Mouse (Mus musculus): ENCODE data around the gene Gfra1.

Gene Gfra1

GRCm38 (mm10) chr19:58243604-58244003 lies 212.1 kb downstream of the Gfra1 start:
- no peak for DNase-seq

GRCm38 (mm10) chr19:58238325-58238724 lies 217.4 kb downstream of the Gfra1 start:
- no peak for DNase-seq

GRCm38 (mm10) chr19:58227725-58228124 lies 228.0 kb downstream of the Gfra1 start:
- DNase-seq = no peak

DNA sequence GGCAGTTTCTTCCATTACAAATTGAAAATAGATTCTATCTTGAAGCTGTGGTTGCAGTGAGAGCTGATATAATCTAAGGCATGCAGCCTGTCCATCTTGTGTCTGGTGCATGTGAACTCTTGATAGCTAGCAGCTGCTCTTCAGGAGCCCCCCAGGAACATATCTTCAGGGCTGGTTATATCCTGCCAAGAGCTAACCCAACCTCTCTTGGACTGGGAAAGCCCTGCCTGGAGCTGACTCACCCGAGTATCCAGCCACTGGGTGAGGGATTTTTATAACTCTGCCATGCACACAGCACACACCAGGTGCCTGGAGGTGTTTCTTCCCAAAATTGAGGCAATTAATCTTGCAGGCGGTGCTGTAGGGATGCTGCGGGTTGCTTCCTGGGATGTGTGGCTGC lies 228.8 kb downstream of the Gfra1 start:
- no peak for DNase-seq

DNA sequence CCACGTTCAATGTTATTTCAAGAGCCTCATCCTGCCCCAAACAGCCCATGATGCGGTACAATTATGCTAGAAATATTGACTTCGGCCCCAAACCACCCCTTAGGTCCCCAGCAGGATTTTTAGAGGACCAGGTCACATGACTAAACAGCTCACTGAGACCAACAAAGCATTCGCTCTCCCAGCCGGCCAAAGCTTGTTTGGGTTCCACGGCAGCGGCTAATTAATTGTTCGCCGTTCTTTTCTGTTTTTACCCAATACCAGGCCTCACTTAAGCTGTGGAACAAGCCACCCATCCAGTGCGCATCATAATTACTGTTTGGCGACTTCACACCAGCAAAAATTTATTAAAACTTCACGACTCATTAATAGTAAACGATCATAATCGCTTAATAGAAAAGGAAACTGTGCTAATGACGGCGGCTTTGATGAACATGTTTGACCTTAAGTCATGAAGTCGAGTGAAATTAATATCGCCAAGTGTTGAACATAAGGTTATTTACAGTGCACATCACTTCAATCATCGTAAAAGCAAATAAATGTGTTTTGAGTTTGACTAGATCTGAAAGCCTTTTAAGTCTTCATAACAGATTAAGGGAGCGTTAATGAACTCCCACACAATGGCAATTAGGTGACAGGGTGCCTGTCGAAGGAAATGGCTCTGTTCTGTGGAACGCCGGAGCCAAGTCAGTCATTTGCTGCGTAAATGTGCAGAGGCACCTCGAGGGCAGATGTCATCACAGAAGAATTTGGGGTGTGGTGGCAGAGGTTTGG lies 235.5 kb downstream of the Gfra1 start:
- DNase-seq = no peak

GRCm38 (mm10) chr19:58217591-58217990 lies 238.1 kb downstream of the Gfra1 start:
- DNase-seq = no peak

DNA sequence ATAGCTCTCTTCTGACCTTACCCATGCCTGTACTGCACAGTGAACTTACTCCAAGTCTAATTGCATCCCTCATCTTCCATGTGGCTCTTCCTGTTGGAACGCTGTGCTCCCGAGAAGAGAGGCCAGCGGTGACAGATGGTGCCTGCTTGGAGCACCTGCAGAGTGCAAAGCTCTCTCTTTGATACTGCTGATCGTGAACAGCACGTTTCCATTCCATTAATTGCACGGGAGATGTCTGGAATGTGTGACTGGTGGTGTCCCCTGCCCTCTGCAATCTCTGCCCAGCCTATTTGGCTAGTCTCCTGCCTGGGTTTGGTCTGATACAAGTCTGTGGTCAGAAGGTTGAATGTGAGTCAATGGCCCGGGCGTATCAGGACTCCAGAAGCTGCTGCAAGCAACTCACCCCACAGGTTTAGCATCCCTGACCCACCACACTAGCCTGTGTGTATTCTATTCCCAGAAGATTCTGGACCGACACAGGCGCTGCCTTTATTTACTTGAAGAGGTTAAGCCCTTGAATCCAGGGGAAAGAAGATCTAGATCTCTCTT lies 249.1 kb downstream of the Gfra1 start:
- no peak for DNase-seq

DNA sequence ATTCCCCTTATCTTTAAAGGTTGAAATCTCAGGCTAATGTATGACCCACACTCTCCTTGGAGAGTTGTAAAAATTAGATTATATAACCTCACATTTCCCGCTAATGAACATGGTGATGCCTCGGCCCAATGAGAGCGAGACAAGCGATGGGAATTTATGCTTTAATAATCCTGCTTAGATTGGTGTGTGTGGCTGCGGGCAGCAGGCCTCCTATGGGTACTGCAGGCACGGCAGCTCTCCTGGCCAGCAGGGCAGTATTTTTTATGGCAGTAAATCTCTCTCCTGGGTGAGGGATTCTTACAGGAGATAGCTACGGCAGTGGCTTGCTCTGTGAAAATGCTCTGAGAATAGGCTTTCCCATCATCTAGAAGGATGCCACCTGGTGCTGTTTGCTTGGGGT lies 250.2 kb downstream of the Gfra1 start:
- DNase-seq = no peak

DNA sequence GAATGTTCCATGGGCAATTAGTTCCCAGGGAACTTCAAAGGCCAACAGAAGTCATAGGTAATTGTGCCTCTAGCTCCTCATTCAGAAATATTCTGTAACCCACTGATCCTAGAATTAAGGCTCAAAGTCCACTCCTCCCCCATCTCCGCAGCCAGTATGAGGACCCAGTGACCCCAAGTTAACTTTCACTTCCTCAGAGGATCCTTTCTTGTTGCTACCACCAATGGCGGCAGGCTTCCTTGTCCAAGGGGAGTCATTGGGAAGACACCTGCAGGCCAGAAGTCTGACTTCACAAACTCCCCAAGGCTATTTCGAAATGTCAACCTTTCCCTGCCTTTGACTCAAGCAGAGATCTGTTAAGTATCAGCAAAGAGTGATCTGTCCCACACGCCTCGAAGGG lies 253.1 kb downstream of the Gfra1 start:
- DNase-seq = no peak

GRCm38 (mm10) chr19:58199679-58200078 lies 256.0 kb downstream of the Gfra1 start:
- DNase-seq = no peak

DNA sequence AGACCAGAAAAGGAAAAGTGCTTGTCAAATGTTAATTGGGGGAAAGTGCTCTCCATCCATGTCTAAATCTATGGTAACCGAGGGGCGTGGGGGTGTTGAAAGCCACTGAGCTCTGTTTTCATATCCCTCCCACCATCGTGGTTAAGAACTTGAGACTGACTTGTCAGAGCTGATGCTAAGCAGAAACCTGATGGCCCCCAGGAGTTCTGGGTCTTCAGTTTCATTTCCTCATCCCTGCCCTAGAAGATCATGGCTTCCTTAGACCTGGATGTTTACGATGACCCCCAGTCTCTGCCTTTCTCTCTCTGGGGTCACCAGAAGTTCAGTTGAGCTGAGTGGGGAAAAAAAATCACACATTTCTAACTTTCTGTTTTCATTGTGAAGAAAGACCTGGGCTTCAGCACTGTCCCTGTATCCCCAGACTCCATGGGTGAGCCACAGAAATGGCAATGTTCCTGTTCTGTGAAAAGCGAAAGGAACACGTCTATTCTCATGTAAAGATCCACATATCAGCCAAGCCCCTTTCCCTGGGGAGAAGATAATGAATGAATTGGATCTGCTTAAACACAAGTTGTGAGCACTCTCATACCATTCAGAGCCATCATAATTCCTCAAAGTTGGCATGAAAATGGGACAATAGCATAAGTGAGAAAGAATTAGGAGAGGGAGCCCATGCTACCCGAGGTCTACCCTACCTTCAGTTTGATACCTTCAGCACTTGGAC lies 261.8 kb downstream of the Gfra1 start:
- DNase-seq = no peak

GRCm38 (mm10) chr19:58190947-58191346 lies 264.8 kb downstream of the Gfra1 start:
- no peak for DNase-seq

DNA sequence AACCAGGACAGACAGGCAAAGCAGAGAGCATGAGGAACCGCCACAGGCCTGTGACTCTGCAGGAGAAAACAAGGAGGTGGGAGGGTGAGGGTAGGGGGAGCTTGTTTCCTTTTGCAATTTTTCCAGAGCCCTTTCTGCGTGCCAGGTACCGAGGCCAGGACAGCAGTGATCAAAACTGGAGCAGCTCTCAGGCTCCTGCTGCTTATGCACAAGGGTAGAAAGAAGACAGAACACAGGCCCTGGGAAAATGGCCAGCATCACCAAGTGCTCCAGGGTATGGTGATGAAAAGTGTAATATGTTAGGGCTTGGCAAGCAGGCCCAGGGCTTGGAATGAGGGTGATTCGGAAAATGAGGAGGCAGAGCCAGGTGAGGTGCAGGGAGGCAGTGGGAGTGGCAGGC lies 269.2 kb downstream of the Gfra1 start:
- DNase-seq = no peak

Measured in right cerebral cortex, postnatal 14 days (tissue).